Mouse (Mus musculus) heart, embryonic 11.5 days (tissue): Measurements from ENCODE around the gene Lingo4. TPM values are rescaled to one million over a fixed set of nuclear protein-coding genes. Genes with fewer than 3 reads are reported as not detected.
A peak's percentile ranks its signal among the peaks of the same experiment; 100 is the strongest.

Experiments
- ATAC-seq: fragments of 200-750 bp; cut with Nextera tagmentation; replicated peaks from 2 replicates; pipeline ENCODE4 v1.8.0; 2017; ENCODE audit warnings: moderate library complexity; ENCODE audit not compliant: insufficient number of reproducible peaks, low FRiP score, low TSS enrichment
- H3K27ac ChIP-seq: fragments of 300-500 bp; sonication (generic); 2 replicates; pipeline ENCODE4 v1.5.1; 2014; ENCODE audit warnings: mild to moderate bottlenecking, low read depth, low read length
- H3K27me3 ChIP-seq: fragments of 300-500 bp; sonication (generic); 2 replicates; pipeline ENCODE4 v1.6.1; 2014; ENCODE audit warnings: mild to moderate bottlenecking, low read length, mixed read lengths; ENCODE audit not compliant: control insufficient read depth, insufficient read depth
- H3K36me3 ChIP-seq: fragments of 300-500 bp; sonication (generic); 2 replicates; pipeline ENCODE4 v1.6.1; 2014; ENCODE audit warnings: mild to moderate bottlenecking, low read length, moderate library complexity, mixed read lengths; ENCODE audit not compliant: control insufficient read depth, insufficient read depth
- H3K4me1 ChIP-seq: fragments of 300-500 bp; sonication (generic); 2 replicates; pipeline ENCODE4 v1.6.1; 2014; ENCODE audit warnings: low read length; ENCODE audit not compliant: control insufficient read depth, insufficient read depth
- H3K4me2 ChIP-seq: fragments of 300-500 bp; sonication (generic); 2 replicates; pipeline ENCODE4 v1.6.1; 2014; ENCODE audit warnings: mild to moderate bottlenecking, moderate library complexity
- H3K4me3 ChIP-seq: fragments of 300-500 bp; sonication (generic); 2 replicates; pipeline ENCODE4 v1.5.1; 2014; ENCODE audit warnings: low read depth, low read length
- H3K9ac ChIP-seq: fragments of 300-500 bp; sonication (generic); 2 replicates; pipeline ENCODE4 v1.6.1; 2014; ENCODE audit warnings: mild to moderate bottlenecking, low read depth, low read length, moderate library complexity
- H3K9me3 ChIP-seq: fragments of 300-500 bp; sonication (generic); replicated peaks from 2 replicates; pipeline ENCODE4 v1.6.1; 2016; ENCODE audit warnings: low read length; ENCODE audit not compliant: control insufficient read depth
- WGBS: fragments of 180-500 bp; shearing (Covaris S2); extraction: QIAGEN DNeasy Blood & Tissue Kit; methylation state at CpG from one replicate; pipeline ENCODE4 v1.1.7; 2014; ENCODE audit not compliant: insufficient replicate concordance; 5-methylcytosine and 5-hydroxymethylcytosine counted together
- polyA plus RNA-seq: library from polyadenylated mRNA; unstranded; fragments of >200 nt; fragmentation: Nextera tagmentation; extraction: Ambion mirVana; gene quantifications from 2 replicates; pipeline ENCODE4 v1.2.1, GENCODE M21; 2014

Lingo4 gene
- polyA plus RNA-seq, 1 experiment from 2014 or later = not detected

- Histone ChIP-seq H3K4me1 (no peaks in the 10 kb centered on the region), H3K4me3 (no peak overlapping the region), H3K36me3 (no peaks in the 10 kb centered on the region), H3K9me3 (no peaks in the 10 kb centered on the region), H3K27me3 (peaks cover 56% of the 10 kb centered on the region), H3K4me2 (no peak overlapping the region), H3K27ac (no peak overlapping the region), H3K9ac (no peak overlapping the region)
- ATAC-seq = no peak
- WGBS = 23% methylated on average over 7 of the region's 7 CpGs
These were observed 6.2 kb downstream of the Lingo4 start for GRCm38 (mm10) chr3:94404366-94405054.

- H3K9me3 ChIP-seq = no peaks in the 10 kb centered on the region
- H3K27ac ChIP-seq = no peak overlapping the region
- peaks cover 46% of the 10 kb centered on the region for H3K27me3 ChIP-seq
- no peak overlapping the region for H3K4me3 ChIP-seq
- no peak for ATAC-seq
- H3K4me1 ChIP-seq = no peaks in the 10 kb centered on the region
- no peak overlapping the region for H3K4me2 ChIP-seq
- no peak overlapping the region for H3K9ac ChIP-seq
- 66% methylated on average over 4 of the region's 4 CpGs for WGBS
- H3K36me3 ChIP-seq = no peaks in the 10 kb centered on the region
These were observed 7.2 kb downstream of the Lingo4 start for GRCm38 (mm10) chr3:94405561-94405960.

GRCm38 (mm10) chr3:94412530-94412929 lies 14.2 kb downstream of the Lingo4 start:
- Histone ChIP-seq H3K4me3 (peak overlapping the region; percentile 44), H3K36me3 (no peaks in the 10 kb centered on the region), H3K27me3 (no peaks in the 10 kb centered on the region; the same call in 1 of the 2 replicates), H3K27ac (no peak overlapping the region), H3K9ac (peak overlapping the region; percentile 23), H3K4me1 (no peaks in the 10 kb centered on the region), H3K4me2 (peak overlapping the region; percentile 66), H3K9me3 (no peaks in the 10 kb centered on the region)
- 10% methylated on average over 25 of the region's 25 CpGs for WGBS
- no peak for ATAC-seq

GRCm38 (mm10) chr3:94413031-94413679 lies 14.8 kb downstream of the Lingo4 start, which contains the start of gene Tdrkh:
Gene Tdrkh (plus strand): TSS chr3:94413273.
- Histone ChIP-seq H3K4me1 (no peaks in the 10 kb centered on the region), H3K9ac (peak within 1 kb of the TSS; percentile 23), H3K36me3 (no peaks in the 10 kb centered on the region), H3K4me3 (peak within 1 kb of the TSS; percentile 44), H3K27me3 (no peaks in the 10 kb centered on the region; the same call in 1 of the 2 replicates), H3K27ac (no peak within 1 kb of the TSS), H3K4me2 (peak within 1 kb of the TSS; percentile 66), H3K9me3 (no peaks in the 10 kb centered on the region)
- ATAC-seq = peak; percentile 95
- 11% methylated on average over 52 of the region's 52 CpGs for WGBS

- no peak for ATAC-seq
- H3K9me3 ChIP-seq = no peaks in the 10 kb centered on the region
- H3K4me3 ChIP-seq = no peak overlapping the region
- no peak overlapping the region for H3K4me2 ChIP-seq
- no peak overlapping the region for H3K27ac ChIP-seq
- H3K9ac ChIP-seq = no peak overlapping the region
- no peaks in the 10 kb centered on the region for H3K27me3 ChIP-seq
- no peaks in the 10 kb centered on the region for H3K36me3 ChIP-seq
- H3K4me1 ChIP-seq = no peaks in the 10 kb centered on the region
- WGBS = 67% methylated on average over 2 of the region's 2 CpGs
These were observed 32.7 kb downstream of the Lingo4 start for GRCm38 (mm10) chr3:94430980-94431379.

- H3K9me3 ChIP-seq = no peaks in the 10 kb centered on the region
- H3K9ac ChIP-seq = no peak overlapping the region
- no peak overlapping the region for H3K4me3 ChIP-seq
- no peak for ATAC-seq
- H3K4me1 ChIP-seq = no peaks in the 10 kb centered on the region
- WGBS = 91% methylated on average over 2 of the region's 2 CpGs
- H3K27ac ChIP-seq = no peak overlapping the region
- H3K4me2 ChIP-seq = no peak overlapping the region
- H3K27me3 ChIP-seq = no peaks in the 10 kb centered on the region
- H3K36me3 ChIP-seq = no peaks in the 10 kb centered on the region
These were observed 36.0 kb downstream of the Lingo4 start for GRCm38 (mm10) chr3:94434305-94434704.

GRCm38 (mm10) chr3:94436420-94436819 lies 38.1 kb downstream of the Lingo4 start:
- ATAC-seq = no peak
- no peak overlapping the region for H3K27ac ChIP-seq
- no peak overlapping the region for H3K4me3 ChIP-seq
- H3K4me1 ChIP-seq = no peaks in the 10 kb centered on the region
- WGBS = 73% methylated on average over 9 of the region's 9 CpGs
- no peak overlapping the region for H3K4me2 ChIP-seq
- H3K9me3 ChIP-seq = no peaks in the 10 kb centered on the region
- H3K9ac ChIP-seq = no peak overlapping the region
- H3K36me3 ChIP-seq = no peaks in the 10 kb centered on the region
- no peaks in the 10 kb centered on the region for H3K27me3 ChIP-seq

GRCm38 (mm10) chr3:94441182-94441581 lies 42.9 kb downstream of the Lingo4 start:
- peaks cover 11% of the 10 kb centered on the region; the same call in 1 of the 2 replicates for H3K36me3 ChIP-seq
- H3K27ac ChIP-seq = no peak overlapping the region
- 0 out of 2 replicates have a peak, but pooled peaks cover 3% of the 10 kb centered on the region for H3K4me1 ChIP-seq
- no peak overlapping the region for H3K4me2 ChIP-seq
- H3K9ac ChIP-seq = no peak overlapping the region
- no peaks in the 10 kb centered on the region for H3K9me3 ChIP-seq
- ATAC-seq = no peak
- no peaks in the 10 kb centered on the region for H3K27me3 ChIP-seq
- H3K4me3 ChIP-seq = no peak overlapping the region
- 39% methylated on average over 3 of the region's 3 CpGs for WGBS
